Mouse (Mus musculus) intestine, embryonic 15.5 days (tissue): ENCODE data around the gene Itpka. TPM values are rescaled to one million over a fixed set of nuclear protein-coding genes. Genes with fewer than 3 reads are reported as not detected.
A peak's percentile ranks its signal among the peaks of the same experiment; 100 is the strongest.

ENCODE experiments used
- ATAC-seq: fragments of 200-750 bp; cut with Nextera tagmentation; 2 replicates; pipeline ENCODE4 v1.8.0; 2017; ENCODE audit warnings: moderate TSS enrichment, moderate library complexity
- H3K27ac ChIP-seq: fragments of 300-500 bp; sonication (generic); 2 replicates; pipeline ENCODE4 v1.5.1; 2015; ENCODE audit warnings: mild to moderate bottlenecking, inconsistent platforms
- H3K27me3 ChIP-seq: fragments of 300-500 bp; sonication (generic); replicated peaks from 2 replicates; pipeline ENCODE4 v1.6.1; 2015; ENCODE audit warnings: inconsistent platforms
- H3K36me3 ChIP-seq: fragments of 300-500 bp; sonication (generic); 2 replicates; pipeline ENCODE4 v1.6.1; 2015; ENCODE audit warnings: inconsistent platforms
- H3K4me1 ChIP-seq: fragments of 300-500 bp; sonication (generic); replicated peaks from 2 replicates; pipeline ENCODE4 v1.6.1; 2015; ENCODE audit warnings: inconsistent platforms
- H3K4me2 ChIP-seq: fragments of 300-500 bp; sonication (generic); replicated peaks from 2 replicates; pipeline ENCODE4 v1.6.1; 2015; ENCODE audit warnings: mild to moderate bottlenecking, inconsistent platforms
- H3K4me3 ChIP-seq: fragments of 300-500 bp; sonication (generic); replicated peaks from 2 replicates; pipeline ENCODE4 v1.5.1; 2015; ENCODE audit warnings: inconsistent platforms
- H3K9ac ChIP-seq: fragments of 300-500 bp; sonication (generic); 2 replicates; pipeline ENCODE4 v1.6.1; 2015; ENCODE audit warnings: inconsistent platforms
- H3K9me3 ChIP-seq: fragments of 300-500 bp; sonication (generic); 2 replicates; pipeline ENCODE4 v1.6.1; 2016; ENCODE audit warnings: inconsistent platforms
- WGBS: fragments of 180-500 bp; shearing (Covaris S2); methylation state at CpG from one replicate; pipeline ENCODE4 v1.1.7; 2015; 5-methylcytosine and 5-hydroxymethylcytosine counted together
- polyA plus RNA-seq: library from polyadenylated mRNA; unstranded; fragments of >200 nt; fragmentation: Nextera tagmentation; extraction: Ambion mirVana; gene quantifications from 2 replicates; pipeline ENCODE4 v1.2.1, GENCODE M21; 2015

Gene Itpka
- polyA plus RNA-seq, 1 experiment from 2014 or later: 9.7 TPM

DNA sequence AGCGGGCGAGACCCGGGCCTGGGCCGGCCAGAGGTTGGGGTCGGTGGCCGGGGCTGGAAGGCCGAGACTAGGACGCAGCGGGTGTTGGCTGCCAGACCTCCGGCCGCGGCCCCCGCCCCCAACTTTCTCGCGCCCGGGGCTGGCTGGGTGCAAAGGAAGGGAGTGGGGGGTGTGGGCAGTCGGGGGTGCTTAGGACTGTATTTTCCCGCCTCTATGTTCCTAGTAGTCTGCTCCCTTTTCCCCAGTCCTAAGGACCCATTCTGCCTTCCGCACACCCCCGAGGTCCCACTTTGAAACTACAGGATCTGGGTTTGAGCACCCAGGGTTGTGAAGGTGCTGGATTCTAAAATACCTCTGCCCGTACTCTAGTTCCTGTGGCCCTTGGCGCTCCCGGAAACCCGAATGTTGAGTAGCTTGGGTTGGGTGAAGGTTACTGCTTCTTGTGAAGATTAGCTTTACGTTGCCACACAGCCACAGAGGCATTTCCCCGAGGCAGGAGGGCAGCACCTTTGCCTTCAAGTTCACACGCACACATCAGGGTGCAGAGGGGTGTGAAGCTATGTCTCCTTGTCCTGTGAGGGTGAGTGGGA lies 57.9 kb downstream of the Itpka start:
- Histone ChIP-seq H3K9ac (peak overlapping the region; percentile 76), H3K27ac (peak overlapping the region; percentile 24; the same call in 1 of the 2 replicates), H3K9me3 (no peaks in the 10 kb centered on the region), H3K27me3 (peaks cover 2% of the 10 kb centered on the region; the same call in 1 of the 2 replicates), H3K36me3 (0 out of 2 replicates have a peak, but pooled peaks cover 4% of the 10 kb centered on the region), H3K4me3 (peak overlapping the region; percentile 70), H3K4me2 (peak overlapping the region; percentile 96), H3K4me1 (peaks cover 23% of the 10 kb centered on the region)
- ATAC-seq: peak; percentile 61
- WGBS: 1% methylated on average over 27 of the region's 27 CpGs

Other genes starting within 250 kb of the Itpka start
- 0.18 and 0.25 TPM in 2 replicates for gene Exd1, start 194.7 kb upstream of the Itpka start, polyA plus RNA-seq
- 53.6 and 54.9 TPM in 2 replicates for gene Chp1, start 194.6 kb upstream of the Itpka start, polyA plus RNA-seq
- 56.6 and 65.4 TPM in 2 replicates for gene Nusap1, start 124.0 kb upstream of the Itpka start, polyA plus RNA-seq
- 21.0 and 22.8 TPM in 2 replicates for gene Oip5, start 123.9 kb upstream of the Itpka start, polyA plus RNA-seq
- gene Ndufaf1, start 79.5 kb upstream of the Itpka start, polyA plus RNA-seq: 50.0 and 51.6 TPM in 2 replicates
- gene Rtf1, start 67.3 kb upstream of the Itpka start, polyA plus RNA-seq: 30.5 and 34.8 TPM in 2 replicates
- gene Ltk, start 18.1 kb downstream of the Itpka start, polyA plus RNA-seq: 0.87 and 1.4 TPM in 2 replicates
- 24.2 and 24.8 TPM in 2 replicates for gene Rpap1, start 45.2 kb downstream of the Itpka start, polyA plus RNA-seq
- gene Tyro3, start 55.4 kb downstream of the Itpka start, polyA plus RNA-seq: 14.7 and 15.5 TPM in 2 replicates
- 20.3 and 23.7 TPM in 2 replicates for gene Mga, start 154.9 kb downstream of the Itpka start, polyA plus RNA-seq
- gene Mapkbp1, start 230.4 kb downstream of the Itpka start, polyA plus RNA-seq: 2.2 TPM in 2 replicates